Mouse (Mus musculus) brain, embryonic 14.5 days (tissue): ENCODE results near the gene Gm2a. TPM values are rescaled to one million over a fixed set of nuclear protein-coding genes. Genes with fewer than 3 reads are reported as not detected.
A peak's percentile ranks its signal among the peaks of the same experiment; 100 is the strongest.

Experiments used
- DNase-seq: peaks from one replicate; pipeline ENCODE4 v3.0.0-alpha.2; 2011; ENCODE audit warnings: low read depth
- CTCF ChIP-seq: fragments of 200-500 bp; IDR thresholded peaks from 2 replicates; pipeline ENCODE4 v1.5.1; 2012; ENCODE audit warnings: inconsistent platforms, mild to moderate bottlenecking, moderate library complexity, borderline replicate concordance; ENCODE audit not compliant: insufficient read depth, insufficient read length; ENCODE audit errors: extremely low read depth
- POLR2A ChIP-seq: fragments of 200-500 bp; IDR thresholded peaks from 2 replicates; pipeline ENCODE4 v1.6.1; 2012; ENCODE audit warnings: mild to moderate bottlenecking, inconsistent platforms, borderline replicate concordance; ENCODE audit not compliant: poor library complexity, insufficient read depth, insufficient read length, severe bottlenecking; ENCODE audit errors: extremely low read depth
- polyA plus RNA-seq: library from polyadenylated mRNA; depleted of rRNA; stranded (reverse); fragments of >200 nt; gene quantifications from 2 replicates; pipeline ENCODE4 v1.2.3, GENCODE M21; 2012

Gene Gm2a
- polyA plus RNA-seq, 1 experiment = 11.5 TPM

DNA sequence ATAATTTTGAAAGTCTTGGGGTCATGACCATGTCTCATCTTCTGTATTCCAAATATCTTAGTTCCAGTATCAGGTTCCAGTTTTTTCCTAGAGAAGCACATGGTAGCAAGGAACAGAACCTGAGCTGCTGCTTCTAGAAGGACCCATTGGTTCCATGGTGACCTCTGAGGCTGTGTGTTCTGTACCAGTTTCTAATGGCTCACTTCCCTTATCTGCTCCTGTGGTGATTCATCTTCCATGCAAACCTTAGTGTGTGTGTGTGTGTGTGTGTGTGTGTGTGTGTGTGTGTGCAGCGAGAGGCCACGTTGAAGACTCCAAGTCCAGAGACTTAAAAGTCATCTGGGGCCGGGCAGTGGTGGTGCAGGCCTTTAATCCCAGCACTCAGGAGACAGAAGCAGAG, 18.1 kb downstream of the Gm2a start:
- DNase-seq = no peak
- TF ChIP-seq CTCF (no peak), POLR2A (no peak)

DNA sequence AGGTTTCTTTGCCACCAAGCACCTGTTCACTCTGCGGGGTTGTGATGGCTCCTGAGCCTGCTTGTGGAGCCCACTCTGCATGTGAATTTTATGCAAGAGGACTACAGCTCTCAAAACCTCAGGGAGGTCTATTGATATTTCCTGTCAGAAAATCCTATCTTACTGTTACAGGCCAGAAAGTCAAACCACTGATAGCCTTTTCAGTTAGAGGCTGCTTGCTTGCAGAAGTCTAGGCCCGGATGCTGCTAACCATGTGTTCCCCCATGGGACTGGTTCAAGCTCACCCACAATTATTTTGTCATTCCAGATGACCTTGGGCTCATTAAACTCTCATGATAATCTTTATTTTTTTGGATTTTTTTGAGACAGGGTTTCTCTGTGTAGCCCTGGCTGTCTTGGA, 19.1 kb downstream of the Gm2a start:
- TF ChIP-seq CTCF = no peak
- no peak for DNase-seq

DNA sequence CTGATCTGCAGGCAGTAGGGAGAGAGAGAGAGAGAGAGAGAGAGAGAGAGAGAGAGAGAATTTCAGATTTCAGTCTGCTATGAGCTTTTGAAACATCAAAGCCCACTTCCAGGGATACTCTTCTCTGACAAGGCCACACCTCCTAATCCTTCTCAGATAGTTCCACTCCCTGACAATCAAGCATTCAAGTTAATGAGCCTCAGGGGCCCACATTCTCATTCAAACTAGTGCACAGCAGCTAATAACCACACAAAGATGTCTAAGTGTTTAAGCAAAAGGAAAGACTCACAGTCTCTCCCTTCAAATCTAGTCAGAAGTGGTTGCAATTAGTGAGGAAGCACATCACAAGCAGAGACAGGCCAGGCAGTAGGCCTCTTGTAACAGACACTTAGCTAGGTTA, 22.4 kb downstream of the Gm2a start:
- TF ChIP-seq CTCF (no peak), POLR2A (no peak)
- DNase-seq = peak; percentile 25

DNA sequence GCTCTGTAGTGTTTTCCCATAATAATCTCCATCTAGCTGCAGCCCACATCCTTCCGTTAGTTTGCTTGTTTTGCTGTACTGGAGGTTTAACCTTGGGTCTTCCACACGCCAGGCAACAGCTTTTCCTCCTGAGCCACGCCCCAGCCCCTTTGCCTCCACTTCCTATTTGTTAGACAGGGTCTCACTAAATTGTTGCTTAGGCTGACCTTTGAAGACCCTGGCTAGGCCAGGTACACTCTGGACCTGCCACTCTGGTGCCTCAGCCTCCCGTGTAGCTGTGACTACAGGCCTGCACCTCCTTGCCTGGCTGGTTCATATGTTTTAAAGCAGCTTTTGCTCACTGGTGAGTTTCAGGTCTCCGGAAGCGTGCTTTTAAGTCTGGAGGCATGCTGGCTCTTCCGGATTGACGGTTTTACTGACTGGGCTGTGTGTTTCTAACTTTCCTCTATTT, 22.9 kb downstream of the Gm2a start:
- no peak for DNase-seq

DNA sequence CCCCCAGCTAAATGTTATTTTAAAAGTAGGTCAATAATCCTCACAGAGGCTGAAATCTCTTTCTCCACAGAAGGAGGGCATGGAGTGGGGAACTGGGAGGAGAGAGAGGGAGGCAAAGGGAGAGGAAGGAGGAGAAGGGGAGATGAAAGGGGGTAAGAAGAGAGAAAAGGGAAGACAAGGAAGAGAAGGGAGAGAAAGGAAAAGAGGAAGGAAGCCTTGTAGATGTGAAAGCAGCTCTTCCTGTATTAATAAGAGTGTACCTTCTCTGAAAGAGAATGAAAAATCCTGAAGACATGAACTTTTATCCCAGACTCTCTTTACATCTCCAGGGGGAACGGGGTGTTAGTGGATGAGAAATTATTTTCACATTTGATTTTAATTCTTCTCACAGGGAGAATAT, 23.5 kb downstream of the Gm2a start:
- no peak for DNase-seq
- no peak for TF ChIP-seq CTCF
- TF ChIP-seq POLR2A = no peak

More for the DNA sequence above, 22.9 kb downstream of the Gm2a start:
- no peak for TF ChIP-seq CTCF
- TF ChIP-seq POLR2A = no peak

DNA sequence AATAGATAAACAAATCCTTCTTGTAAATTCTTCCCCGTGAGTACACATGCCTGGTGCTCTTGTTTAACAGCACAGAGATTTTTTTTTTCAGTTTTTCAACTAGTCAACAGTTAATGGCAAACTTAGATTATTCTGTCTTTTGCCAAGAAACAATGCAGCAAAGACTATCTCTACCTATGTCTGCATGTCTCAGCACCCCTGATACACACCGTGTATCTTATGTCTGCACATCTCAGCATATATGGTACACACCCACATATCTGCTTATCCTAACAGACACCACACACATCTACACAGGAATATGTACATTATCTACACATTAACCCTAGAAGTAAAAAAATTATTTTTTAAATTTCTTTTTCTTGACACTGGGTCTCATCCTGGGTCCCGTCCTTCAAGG, 28.7 kb downstream of the Gm2a start:
- no peak for DNase-seq
- no peak for TF ChIP-seq POLR2A
- TF ChIP-seq CTCF = no peak

DNA sequence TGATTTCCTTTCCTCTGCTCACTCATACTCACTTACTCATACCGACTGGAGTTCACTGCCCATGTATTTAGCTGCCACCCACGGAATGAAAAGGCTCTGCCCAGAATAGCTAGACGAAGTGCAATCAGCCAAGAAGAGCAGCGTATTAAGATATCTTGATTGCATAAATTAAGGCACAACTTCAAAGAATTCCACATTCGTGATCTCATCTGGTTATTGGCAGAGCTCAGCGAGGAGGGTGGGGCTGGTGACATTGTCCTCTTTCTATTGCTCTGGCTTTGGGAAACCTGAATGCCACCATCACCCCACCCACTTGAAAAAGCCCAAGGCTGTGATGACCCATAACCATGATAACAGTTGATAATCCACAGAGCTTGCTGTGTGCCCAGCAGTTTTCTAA, 30.0 kb downstream of the Gm2a start:
- TF ChIP-seq POLR2A (no peak), CTCF (no peak)
- DNase-seq = peak; percentile 55

DNA sequence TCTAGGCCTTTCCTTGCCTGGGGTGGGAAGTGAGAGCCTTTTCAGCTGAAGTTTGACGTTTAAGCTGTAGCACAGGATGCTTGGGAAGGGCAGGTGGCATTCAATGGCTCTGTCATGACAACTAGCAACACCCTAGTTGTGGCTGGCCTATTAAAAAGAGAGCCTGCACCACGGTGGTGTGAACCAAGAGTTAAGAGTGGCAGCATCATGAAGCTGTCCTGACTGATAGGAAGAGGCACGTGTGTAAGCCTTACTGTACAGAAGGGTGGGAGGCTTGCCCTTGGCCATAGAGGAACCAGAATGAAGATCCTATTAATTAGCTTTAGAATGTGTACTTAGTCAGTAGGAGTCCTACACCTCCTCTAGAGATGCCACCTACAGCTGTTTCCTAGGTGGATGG, 30.5 kb downstream of the Gm2a start:
- no peak for TF ChIP-seq CTCF
- no peak for DNase-seq

DNA sequence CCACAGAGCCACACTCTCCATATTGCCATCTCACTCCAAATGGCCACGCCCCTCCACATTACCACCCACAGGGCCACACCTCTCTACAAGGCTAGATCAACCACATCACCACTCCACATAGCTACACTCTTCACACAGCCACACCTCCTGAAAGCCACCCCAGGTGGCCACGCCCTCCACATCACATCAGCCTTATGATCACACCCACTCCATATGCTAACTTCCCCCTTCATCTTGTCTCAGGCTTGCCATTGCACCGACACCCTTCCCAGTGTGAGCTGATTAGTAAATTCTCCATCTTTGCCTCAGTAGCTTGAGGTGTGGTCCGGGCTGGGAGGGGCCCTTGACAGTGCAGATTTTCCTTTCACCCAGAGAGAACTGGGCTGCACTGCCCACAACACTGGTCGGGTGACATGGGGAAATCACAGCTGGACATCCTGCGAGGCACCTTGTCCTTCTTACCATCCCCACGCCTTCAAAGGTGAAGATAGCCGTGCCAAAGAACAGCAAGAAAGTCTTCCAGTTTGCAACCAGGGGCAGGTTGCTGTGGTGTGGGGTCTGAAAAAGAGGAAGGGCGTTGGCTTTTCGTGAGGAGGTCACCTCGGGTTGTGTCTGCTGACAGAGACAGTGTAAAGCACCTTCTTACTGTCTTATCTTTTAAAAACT, 33.3 kb downstream of the Gm2a start:
- DNase-seq = no peak
- TF ChIP-seq CTCF (no peak), POLR2A (no peak)

DNA sequence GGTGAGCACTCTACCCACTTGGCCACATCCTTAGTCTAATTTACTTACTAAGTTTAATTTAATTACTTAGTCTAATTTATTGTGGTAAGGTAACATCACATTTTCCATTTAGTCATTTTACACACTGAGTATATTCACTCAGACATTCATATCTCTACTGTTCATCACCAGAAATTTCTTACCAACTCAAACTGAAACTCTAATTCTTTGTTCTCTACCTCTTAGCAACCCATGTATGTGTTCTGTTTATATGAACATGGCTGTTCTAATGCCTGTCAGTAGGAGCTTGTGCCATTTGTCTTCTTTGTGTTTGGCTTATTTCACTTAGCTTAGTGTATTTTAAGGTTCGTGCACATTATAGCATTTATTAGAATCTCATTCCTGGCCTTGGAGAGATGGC, 34.0 kb downstream of the Gm2a start:
- TF ChIP-seq CTCF = no peak
- no peak for TF ChIP-seq POLR2A
- no peak for DNase-seq

DNA sequence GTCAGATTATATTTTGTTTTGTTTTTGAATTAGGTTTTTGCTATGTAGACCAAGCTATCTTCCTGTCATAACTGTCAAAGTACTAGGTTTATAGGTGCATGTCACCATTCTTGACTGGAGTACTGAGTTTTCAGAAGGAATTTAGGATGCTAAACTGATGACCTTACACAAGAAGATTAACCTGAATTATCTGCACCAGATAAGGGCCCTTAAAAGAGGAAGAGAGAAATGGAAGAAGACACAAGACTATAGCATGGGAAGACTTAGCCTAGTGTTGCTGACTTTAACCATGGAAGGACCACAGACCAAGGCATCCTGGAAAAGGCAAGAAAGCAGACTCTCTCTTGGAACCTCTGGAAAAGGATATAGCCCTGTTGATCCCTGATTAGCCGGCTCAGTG, 35.3 kb downstream of the Gm2a start:
- TF ChIP-seq POLR2A (no peak), CTCF (no peak)
- DNase-seq = no peak

DNA sequence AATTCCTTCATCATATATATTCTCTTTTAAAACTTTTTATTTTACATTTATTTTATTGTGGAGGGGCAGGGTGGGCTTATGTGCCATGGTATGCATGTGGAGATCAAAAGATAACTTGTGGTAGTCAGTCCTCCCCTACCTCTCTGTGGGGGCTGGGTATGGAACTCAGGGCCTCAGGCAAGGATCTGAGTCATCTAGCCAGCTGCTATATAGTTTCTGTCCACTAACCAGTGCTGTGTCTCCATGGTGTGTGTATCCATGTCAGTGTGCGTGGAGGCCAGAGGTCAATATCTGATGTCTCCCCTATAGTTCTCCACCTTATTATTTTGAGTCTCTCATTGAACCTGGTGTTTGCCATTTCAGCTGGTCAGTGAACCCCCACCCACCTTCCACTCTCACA, 36.5 kb downstream of the Gm2a start:
- no peak for DNase-seq
- TF ChIP-seq POLR2A (no peak), CTCF (no peak)
